Mouse (Mus musculus): ENCODE measurements around the gene Ankle2. TPM values are rescaled to one million over a fixed set of nuclear protein-coding genes. Genes with fewer than 3 reads are reported as not detected.

Ankle2 gene
- total RNA-seq (2021): 10 to 100 TPM; 36.1 to 37.4 TPM
- long read RNA-seq, experiment 1, full-length matches to known transcripts: 28 of 33 reads
- long read RNA-seq, experiment 1, partial matches to known transcripts: 1 of 33 reads
- long read RNA-seq, experiment 1, other reads (novel, unspliced or antisense): 4 of 33 reads
- long read RNA-seq, experiment 2, full-length matches to known transcripts: 49 of 70 reads
- long read RNA-seq, experiment 2, partial matches to known transcripts: 15 of 70 reads
- long read RNA-seq, experiment 2, other reads (novel, unspliced or antisense): 6 of 70 reads

GRCm38 (mm10) chr5:110230780-110231461 lies at the start of gene Ankle2:
TSS of gene Ankle2 (plus strand) at chr5:110231004.
- peak; percentile 92 for DNase-seq (ENCODE audit: low spot score in 2 of 2)

DNA sequence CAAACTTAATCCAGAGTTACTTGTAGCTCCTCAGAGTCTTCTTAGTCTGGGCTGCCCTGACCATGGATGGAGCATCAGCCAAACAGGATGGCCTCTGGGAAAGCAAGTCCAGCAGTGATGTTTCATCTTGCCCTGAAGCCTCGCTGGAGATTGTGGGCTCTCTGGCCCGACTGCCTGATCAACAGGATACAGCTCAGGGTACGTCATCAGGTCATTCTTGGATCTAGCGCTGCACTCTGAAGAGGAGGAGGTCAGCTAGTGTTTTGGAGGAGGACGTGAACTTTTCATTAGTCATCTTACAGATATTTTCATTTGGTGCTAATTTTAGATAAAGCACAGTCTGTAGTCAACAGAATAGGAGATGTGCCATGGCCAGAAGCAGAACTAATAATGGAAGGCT lies 49.1 kb upstream of the Ankle2 start:
- peak in 1 of 2 experiments; percentile 33 for DNase-seq (ENCODE audit: low spot score in 2 of 2)

DNA sequence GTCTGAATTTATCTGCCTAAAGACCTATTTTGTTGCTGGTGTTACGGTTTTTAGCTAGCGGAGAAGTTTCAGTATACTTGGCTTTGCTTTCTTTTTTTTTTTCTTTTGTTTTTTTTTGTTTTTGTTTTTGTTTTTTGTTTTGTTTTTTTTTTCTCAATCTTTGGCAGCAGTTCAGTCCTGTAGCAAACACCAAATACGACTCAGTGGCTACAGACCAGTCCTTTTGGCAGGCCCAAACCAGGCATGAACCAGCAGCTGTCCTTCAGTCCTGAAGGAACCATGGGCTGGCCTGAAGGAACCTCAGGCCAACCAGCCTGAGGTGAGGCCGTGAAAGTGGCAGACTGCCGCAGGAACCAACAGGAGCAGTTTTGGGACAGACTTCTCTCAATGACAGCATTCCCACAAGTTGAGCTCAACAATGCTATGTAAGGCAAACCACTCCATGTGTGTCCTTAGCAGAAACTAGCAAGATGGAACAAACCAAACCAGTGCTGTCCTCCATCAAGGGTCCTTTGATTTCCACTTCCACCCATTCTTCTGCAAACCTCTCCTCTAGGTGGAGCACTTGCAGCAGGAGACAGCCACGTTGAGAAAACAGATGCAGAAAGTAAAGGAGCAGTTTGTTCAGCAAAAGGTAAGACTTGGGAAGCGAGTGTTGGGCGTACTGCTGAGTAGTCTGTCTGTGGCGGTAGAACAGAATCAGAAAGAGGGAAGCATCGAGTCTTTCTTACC lies 27.5 kb upstream of the Ankle2 start:
- DNase-seq (ENCODE audit: low spot score in 2 of 2): no peak

GRCm38 (mm10) chr5:110204777-110205176 lies 26.0 kb upstream of the Ankle2 start:
- DNase-seq (ENCODE audit: low spot score in 2 of 2): no peak

GRCm38 (mm10) chr5:110211312-110211711 lies 19.5 kb upstream of the Ankle2 start:
- DNase-seq (ENCODE audit: low spot score in 2 of 2): no peak

GRCm38 (mm10) chr5:110216780-110217179 lies 14.0 kb upstream of the Ankle2 start:
- DNase-seq (ENCODE audit: low spot score in 2 of 2): no peak

DNA sequence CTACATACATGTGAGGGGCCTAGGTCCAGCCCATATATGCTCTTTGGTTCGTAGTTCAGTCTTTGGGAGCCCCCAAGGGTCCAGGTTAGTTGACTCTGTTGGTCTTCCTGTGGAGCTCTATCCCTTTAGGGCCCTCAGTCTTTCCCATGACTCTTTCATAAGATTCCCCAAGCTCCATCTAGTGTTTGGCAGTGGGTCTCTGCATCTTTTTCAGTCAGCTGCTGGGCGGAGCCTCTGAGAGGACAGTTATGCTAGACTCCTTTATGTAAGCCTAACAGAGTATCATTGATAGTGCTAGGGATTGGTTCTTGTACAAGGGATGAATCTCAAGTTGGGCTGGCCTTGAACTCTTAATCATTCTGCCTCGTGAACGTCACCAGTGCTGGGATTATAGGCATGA lies 10.5 kb upstream of the Ankle2 start:
- no peak for DNase-seq (ENCODE audit: low spot score in 2 of 2)

DNA sequence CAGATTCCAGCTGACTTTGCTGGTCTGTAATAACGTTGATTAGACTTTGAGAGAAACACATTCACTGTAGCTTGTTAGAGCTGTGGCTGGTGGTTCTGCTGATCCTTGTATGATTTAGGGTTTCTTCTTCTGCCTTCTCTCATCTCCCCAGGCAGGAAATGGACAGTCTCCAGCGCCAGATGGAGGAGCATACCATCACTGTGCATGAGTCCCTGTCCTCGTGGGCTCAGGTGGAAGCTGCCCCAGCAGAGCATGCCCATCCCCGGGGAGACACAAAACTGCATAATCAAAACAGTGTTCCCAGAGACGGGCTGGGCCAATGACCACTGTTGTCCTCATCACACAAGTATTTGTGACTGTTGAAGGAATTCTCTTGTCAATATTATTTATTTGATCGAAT lies 8.0 kb upstream of the Ankle2 start:
- no peak for DNase-seq (ENCODE audit: low spot score in 2 of 2)

GRCm38 (mm10) chr5:110225056-110225455 lies 5.7 kb upstream of the Ankle2 start:
- no peak for DNase-seq (ENCODE audit: low spot score in 2 of 2)

DNA sequence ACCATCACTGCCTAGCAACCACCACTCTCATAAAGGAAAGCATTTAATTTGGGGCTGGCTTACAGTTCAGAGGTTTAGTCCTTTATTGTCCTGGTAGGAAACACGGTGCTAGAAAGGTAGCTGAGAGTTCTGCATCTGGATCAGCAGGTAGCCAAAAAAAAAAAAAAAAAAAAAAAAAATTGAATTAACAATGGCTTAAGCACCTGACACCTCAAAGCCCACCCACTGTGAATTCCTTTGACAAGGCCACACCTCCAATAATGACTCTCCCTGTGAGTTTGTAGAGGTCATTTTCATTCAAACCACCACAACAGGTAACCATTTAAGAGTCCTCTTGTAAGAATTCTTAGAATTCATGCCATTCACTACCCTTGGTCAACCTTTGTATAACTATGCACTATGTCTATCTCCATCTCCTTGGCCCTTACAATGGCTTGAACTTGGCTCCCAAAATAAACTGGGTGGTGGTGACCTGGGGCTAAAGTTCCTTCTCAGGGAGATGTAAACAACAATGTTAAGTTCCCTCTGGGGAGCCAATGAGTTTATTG lies 3.4 kb upstream of the Ankle2 start:
- no peak for DNase-seq (ENCODE audit: low spot score in 2 of 2)

DNA sequence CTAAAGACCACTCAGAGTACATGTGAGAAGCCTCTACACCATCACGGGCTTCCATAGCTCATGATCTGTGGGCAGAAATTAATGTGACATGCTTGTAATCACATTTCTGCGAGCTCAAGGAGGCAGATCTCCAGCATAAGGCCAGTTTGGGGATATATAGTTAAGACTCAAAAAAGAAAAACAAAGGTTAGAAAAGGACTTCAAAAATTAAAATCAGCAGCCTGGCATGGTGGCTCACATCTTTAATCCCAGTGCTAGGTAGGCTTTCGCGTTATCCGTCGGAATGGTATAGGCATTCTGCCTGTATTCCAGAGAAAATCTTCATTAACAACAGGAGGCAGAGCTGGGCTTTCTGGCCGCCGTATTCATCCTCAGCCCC lies 414 bp upstream of the Ankle2 start:
- no peak for DNase-seq (ENCODE audit: low spot score in 2 of 2)

DNA sequence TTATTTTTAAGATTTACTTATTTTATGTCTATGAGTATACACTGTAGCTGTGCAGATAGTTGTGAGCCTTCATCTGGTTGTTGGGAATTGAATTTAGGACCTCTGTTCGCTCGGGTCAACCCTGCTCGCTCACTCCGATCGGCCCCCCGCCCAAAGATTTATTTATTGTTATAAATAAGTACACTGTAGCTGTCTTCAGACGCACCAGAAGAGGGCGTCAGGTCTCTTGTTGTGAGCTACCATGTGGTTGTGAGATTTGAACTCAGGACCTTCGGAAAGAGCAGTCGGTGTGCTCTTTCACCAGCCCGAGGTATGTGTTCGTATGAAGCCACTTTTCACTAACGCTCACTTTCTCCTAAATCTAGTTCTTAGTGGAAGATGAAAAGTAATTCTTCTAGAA lies 834 bp downstream of the Ankle2 start:
- DNase-seq (ENCODE audit: low spot score in 2 of 2): no peak

GRCm38 (mm10) chr5:110232346-110232745 lies 1.5 kb downstream of the Ankle2 start:
- no peak for DNase-seq (ENCODE audit: low spot score in 2 of 2)

GRCm38 (mm10) chr5:110244091-110244490 lies 13.3 kb downstream of the Ankle2 start:
- DNase-seq (ENCODE audit: low spot score in 2 of 2): no peak

- no peak for DNase-seq (ENCODE audit: low spot score in 2 of 2)
Measured at GRCm38 (mm10) chr5:110266941-110267340, 36.1 kb downstream of the Ankle2 start.

DNA sequence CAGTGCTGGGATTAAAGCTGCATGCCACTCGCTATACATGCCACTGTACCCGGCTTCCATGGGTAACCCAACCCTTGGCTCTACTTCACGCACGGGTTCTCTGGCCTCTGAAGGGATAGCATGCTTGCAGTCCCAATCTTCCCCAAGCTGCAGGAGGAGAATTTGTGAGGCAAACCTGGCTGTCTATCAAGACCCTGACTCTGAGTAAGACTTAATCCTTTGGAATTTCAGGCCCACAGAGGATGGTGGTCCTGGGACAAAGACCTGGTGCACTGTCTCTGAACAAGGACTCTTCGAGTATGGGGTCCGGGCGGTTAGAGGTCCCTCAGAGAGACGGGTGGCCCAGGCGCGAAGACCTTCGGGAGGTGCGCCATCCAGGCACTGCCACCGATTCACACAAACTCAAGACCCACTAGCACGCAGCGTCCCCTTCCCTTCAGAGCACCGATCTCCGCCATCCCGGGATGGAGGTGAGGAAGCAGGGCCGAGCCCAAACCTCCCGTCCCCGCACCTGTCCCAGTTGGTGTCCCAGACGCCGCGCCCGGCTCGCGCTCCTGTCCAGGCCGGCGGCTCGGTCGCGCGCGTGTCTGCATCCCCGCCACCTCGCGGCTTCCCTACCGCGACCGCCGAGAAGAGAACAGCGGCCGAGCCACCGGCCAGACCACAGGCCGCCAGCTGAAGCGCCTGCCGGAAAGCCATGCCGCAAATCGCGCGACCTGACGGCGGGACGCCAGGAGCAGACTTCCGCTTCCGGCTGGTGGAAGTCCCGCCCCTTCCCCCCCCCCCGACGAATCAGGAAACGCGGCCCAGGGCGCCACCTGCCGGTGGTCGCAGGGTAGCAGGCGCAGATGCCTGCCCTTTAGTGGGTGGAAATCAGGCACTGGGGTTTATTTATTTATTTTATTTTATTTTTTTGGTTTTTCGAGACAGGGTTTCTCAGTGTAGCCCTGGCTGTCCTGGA lies 38.6 kb downstream of the Ankle2 start, which contains the start of gene Pgam5:
Gene Pgam5, minus strand, starts transcription at position 773 of the 961 bp plus-strand sequence.
- peak; percentile 87 to 92 for DNase-seq (ENCODE audit: low spot score in 2 of 2)

DNA sequence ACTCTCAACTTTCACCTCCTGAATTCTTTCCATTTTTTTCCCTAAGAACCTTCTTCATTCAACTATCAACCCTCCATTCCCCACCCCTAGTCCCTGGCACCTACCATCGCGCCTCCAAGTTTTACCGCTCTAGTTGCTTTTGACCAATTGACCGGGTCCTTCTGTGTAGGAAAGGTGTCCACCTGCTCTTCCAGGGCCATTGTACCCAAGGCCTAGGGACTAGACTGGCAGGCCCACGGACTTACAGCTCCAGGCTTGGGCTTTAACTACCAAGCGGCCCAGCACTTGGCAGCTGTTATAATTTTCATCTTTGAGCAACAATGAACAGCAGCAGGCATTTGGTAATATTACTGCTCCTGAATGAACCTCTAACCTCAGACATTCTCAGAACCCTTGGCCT lies 39.4 kb downstream of the Ankle2 start:
- DNase-seq (ENCODE audit: low spot score in 2 of 2): no peak

- no peak for DNase-seq (ENCODE audit: low spot score in 2 of 2)
Measured at GRCm38 (mm10) chr5:110274147-110274546, 43.3 kb downstream of the Ankle2 start.

DNA sequence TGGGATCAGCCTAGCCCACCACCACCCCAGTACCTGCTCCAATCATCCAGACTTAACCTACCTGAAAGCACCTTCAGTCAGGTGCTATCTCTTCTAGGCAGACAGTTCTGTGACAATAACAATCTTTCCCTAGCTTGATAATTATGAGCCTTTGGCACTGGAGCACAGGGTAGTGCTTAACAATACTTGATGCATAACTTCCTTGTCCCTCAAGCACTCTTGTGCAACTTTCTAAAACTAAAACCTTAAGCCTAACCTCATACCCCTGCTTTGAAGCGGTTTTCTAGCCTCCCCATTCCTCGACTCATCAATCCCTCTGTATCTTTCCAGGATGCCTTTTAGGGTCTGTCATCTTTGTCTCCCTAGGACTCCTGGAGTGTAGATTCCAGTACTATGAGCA lies 44.0 kb downstream of the Ankle2 start:
- no peak for DNase-seq (ENCODE audit: low spot score in 2 of 2)

GRCm38 (mm10) chr5:110276391-110276790 lies 45.6 kb downstream of the Ankle2 start:
- DNase-seq (ENCODE audit: low spot score in 2 of 2): no peak

DNA sequence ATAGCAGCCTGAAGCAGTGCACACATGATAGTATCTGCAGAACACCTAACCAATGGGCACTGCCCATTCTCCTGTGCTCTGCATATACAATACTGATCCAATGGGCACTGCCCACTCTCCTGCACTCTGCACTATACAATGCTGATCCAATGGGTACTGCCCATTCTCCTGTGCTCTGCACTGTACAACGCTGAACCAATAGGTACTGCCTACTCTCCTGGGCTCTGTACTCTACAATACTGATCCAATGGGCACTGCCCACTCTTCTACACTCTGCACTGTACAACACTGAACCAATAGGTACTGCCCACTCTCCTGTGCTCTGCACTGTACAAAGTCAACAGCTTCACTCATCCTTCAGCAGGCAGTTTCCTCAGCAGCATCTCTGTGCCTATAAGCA lies 46.1 kb downstream of the Ankle2 start:
- DNase-seq (ENCODE audit: low spot score in 2 of 2): no peak

All from adrenal gland, adult 18-20 months (tissue).